In the genomic region with DNA sequence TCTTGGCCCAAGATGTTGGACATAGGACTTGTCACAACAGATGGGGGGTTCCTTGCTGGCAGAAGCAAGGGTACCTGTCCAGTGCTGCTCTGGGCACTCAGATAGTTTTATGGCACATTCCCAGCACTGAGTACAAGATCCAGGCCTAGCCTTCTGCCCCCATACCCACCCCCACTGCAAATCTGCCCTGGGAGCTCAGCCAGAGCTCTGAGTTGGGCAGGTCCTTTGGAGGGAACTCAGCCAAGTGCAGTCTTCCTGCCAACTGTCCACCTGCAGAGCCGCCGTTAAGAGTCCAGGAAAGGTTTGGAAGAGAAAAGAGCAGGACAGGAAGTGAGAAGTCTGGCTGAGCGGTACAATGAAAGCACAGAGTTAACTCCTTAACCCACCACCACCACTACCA, we compare ENCODE assay signal across 9 mouse cellular contexts. TPM values are rescaled to one million over a fixed set of nuclear protein-coding genes. Genes with fewer than 3 reads are reported as not detected.
DNase-seq lines count a peak whose midpoint lies in the region; ATAC-seq and TF ChIP-seq lines count a peak whose summit lies in the region.
"Had no signal": no experiment of that assay in that cellular context is flagged by ENCODE, and none has a peak within 500 bp of the region (broad histone marks: within the 10 kb centered on the region; RNA-seq: fewer than 3 reads in every experiment).

No protein-coding gene starts in this region.

- no peak overlapping the region for H3K4me2 ChIP-seq in hindbrain, embryonic 15.5 days
- no peak overlapping the region for H3K4me2 ChIP-seq in hindbrain, embryonic 16.5 days (ENCODE audit: low read length)

- H3K27ac ChIP-seq in hindbrain, embryonic 15.5 days (replicated peaks) = peak overlapping the region; percentile 97
- H3K27ac ChIP-seq in hindbrain, embryonic 16.5 days (ENCODE audit: low read depth, low read length) = no peak overlapping the region

- 59% methylated on average over 3 of the region's 3 CpGs for WGBS in hindbrain, embryonic 15.5 days
- 45% methylated on average over 3 of the region's 3 CpGs for WGBS in hindbrain, embryonic 16.5 days
- WGBS in lung, adult 2 months = 33% methylated on average over 3 of the region's 3 CpGs

- no peak overlapping the region for H3K9ac ChIP-seq in hindbrain, embryonic 15.5 days
- H3K9ac ChIP-seq in hindbrain, embryonic 16.5 days (ENCODE audit: low read depth, low read length) = no peak overlapping the region

- no peak for ATAC-seq in hindbrain, embryonic 15.5 days (ENCODE audit: low FRiP score, low read depth)
- ATAC-seq in hindbrain, embryonic 16.5 days = no peak

- H3K27me3 ChIP-seq in hindbrain, embryonic 15.5 days = no peaks in the 10 kb centered on the region
- no peaks in the 10 kb centered on the region for H3K27me3 ChIP-seq in hindbrain, embryonic 16.5 days (replicated peaks; ENCODE audit: control insufficient read depth, insufficient read depth, low read length)

- peak; percentile 91 for DNase-seq in brain, adult 2 months (ENCODE audit: low read depth, low spot score)
- DNase-seq in cerebellum, postnatal 14 days = peak; percentile 94 to 96
- peak; percentile 37 for DNase-seq in lung, adult 2 months
- DNase-seq in embryo, embryonic 10.5 days (ENCODE audit: low spot score) = no peak
- no peak for DNase-seq in spleen, postnatal 14 days (ENCODE audit: low spot score in 2 of 2)
- DNase-seq in embryo, embryonic 11 days = no peak

- peaks cover 26% of the 10 kb centered on the region for H3K4me1 ChIP-seq in hindbrain, embryonic 15.5 days (replicated peaks)
- H3K4me1 ChIP-seq in hindbrain, embryonic 16.5 days (ENCODE audit: control insufficient read depth, insufficient read depth, low read depth, low read length) = peaks cover 16% of the 10 kb centered on the region
- peaks cover 7% of the 10 kb centered on the region; the same call in 1 of the 2 replicates for H3K4me1 ChIP-seq in lung, adult 2 months (ENCODE audit: control insufficient read depth, insufficient read depth, low read length)

- no peaks in the 10 kb centered on the region for H3K9me3 ChIP-seq in hindbrain, embryonic 15.5 days
- no peaks in the 10 kb centered on the region for H3K9me3 ChIP-seq in hindbrain, embryonic 16.5 days (ENCODE audit: control insufficient read depth, low read length)

- TF ChIP-seq POLR2A in lung, adult 2 months (IDR thresholded peaks at IDR 0.05; ENCODE audit: borderline replicate concordance, extremely low read depth, low read depth, low read length) = no peak

- TF ChIP-seq CTCF in lung, adult 2 months (IDR thresholded peaks at IDR 0.05; ENCODE audit: insufficient read depth, low read length) = no peak

- H3K4me3 ChIP-seq in hindbrain, embryonic 15.5 days = no peak overlapping the region
- no peak overlapping the region for H3K4me3 ChIP-seq in hindbrain, embryonic 16.5 days (ENCODE audit: low read length)
- no peak overlapping the region for H3K4me3 ChIP-seq in lung, adult 2 months (replicated peaks; ENCODE audit: extremely low read depth, low read depth, low read length)

- H3K36me3 ChIP-seq in hindbrain, embryonic 15.5 days = no peaks in the 10 kb centered on the region
- no peaks in the 10 kb centered on the region for H3K36me3 ChIP-seq in hindbrain, embryonic 16.5 days (ENCODE audit: control insufficient read depth, insufficient read depth, low read length)

RNA-seq across cellular contexts. Expression of a gene that starts 1.1 kb away (rescaled TPM):
- 0.31 and 0.33 TPM in 2 replicates for polyA plus RNA-seq in hindbrain, embryonic 15.5 days (2015; fragmentation: Nextera tagmentation; extraction: Ambion mirVana)
- 0.29 and 0.36 TPM in 2 replicates for polyA plus RNA-seq in hindbrain, embryonic 16.5 days (2015; fragmentation: Nextera tagmentation; extraction: Ambion mirVana)
- 1.5 and 1.7 TPM in 2 replicates for polyA plus RNA-seq in lung, adult 2 months (2012; rRNA removed)

RNA-seq across cellular contexts. Expression of a gene that starts 1.4 kb away (rescaled TPM):
- polyA plus RNA-seq in hindbrain, embryonic 15.5 days (2015; fragmentation: Nextera tagmentation; extraction: Ambion mirVana) = 0.04 TPM in 2 replicates
- polyA plus RNA-seq in hindbrain, embryonic 16.5 days (2015; fragmentation: Nextera tagmentation; extraction: Ambion mirVana) = 0.05 TPM in 1 of 2 replicates, not detected in the other
- 0.07 and 0.09 TPM in 2 replicates for polyA plus RNA-seq in lung, adult 2 months (2012; rRNA removed)
- polyA plus RNA-seq: forebrain, embryonic 11.5 days had no signal

RNA-seq across cellular contexts. Expression of a gene that starts 5.8 kb away (rescaled TPM):
- 106 and 111 TPM in 2 replicates for polyA plus RNA-seq in hindbrain, embryonic 15.5 days (2015; fragmentation: Nextera tagmentation; extraction: Ambion mirVana)
- 105 and 116 TPM in 2 replicates for polyA plus RNA-seq in hindbrain, embryonic 16.5 days (2015; fragmentation: Nextera tagmentation; extraction: Ambion mirVana)
- polyA plus RNA-seq in lung, adult 2 months (2012; rRNA removed) = 138 and 144 TPM in 2 replicates

RNA-seq across cellular contexts. Expression of a gene that starts 5.8 kb away (rescaled TPM):
- not detected in 2 replicates for polyA plus RNA-seq in hindbrain, embryonic 15.5 days (2015; fragmentation: Nextera tagmentation; extraction: Ambion mirVana)
- polyA plus RNA-seq in hindbrain, embryonic 16.5 days (2015; fragmentation: Nextera tagmentation; extraction: Ambion mirVana) = 0.11 TPM in 1 of 2 replicates, not detected in the other
- not detected in 2 replicates for polyA plus RNA-seq in lung, adult 2 months (2012; rRNA removed)
- polyA plus RNA-seq: forebrain, embryonic 11.5 days had no signal

RNA-seq across cellular contexts. Expression of a gene that starts 18.5 kb away (rescaled TPM):
- polyA plus RNA-seq in hindbrain, embryonic 15.5 days (2015; fragmentation: Nextera tagmentation; extraction: Ambion mirVana) = 42.5 and 49.6 TPM in 2 replicates
- polyA plus RNA-seq in hindbrain, embryonic 16.5 days (2015; fragmentation: Nextera tagmentation; extraction: Ambion mirVana) = 41.8 and 46.2 TPM in 2 replicates
- polyA plus RNA-seq in lung, adult 2 months (2012; rRNA removed) = 17.5 and 22.8 TPM in 2 replicates

Comparison
In these comparisons a context has a peak if more than half of its experiments do, and no peak if none do; other contexts are left out.
1. DNase-seq: peak in brain, adult 2 months (single experiment), cerebellum, postnatal 14 days (2 of 2) and lung, adult 2 months (single experiment); none in embryo, embryonic 10.5 days (single experiment), spleen, postnatal 14 days (0 of 2) and embryo, embryonic 11 days (single experiment).